Mouse (Mus musculus): ENCODE measurements around the gene Rnf216. TPM values are rescaled to one million over a fixed set of nuclear protein-coding genes. Genes with fewer than 3 reads are reported as not detected.
A peak's percentile ranks its signal among the peaks of the same experiment; 100 is the strongest.

The Rnf216 gene
- polyA plus RNA-seq, 1 experiment = not detected

DNA sequence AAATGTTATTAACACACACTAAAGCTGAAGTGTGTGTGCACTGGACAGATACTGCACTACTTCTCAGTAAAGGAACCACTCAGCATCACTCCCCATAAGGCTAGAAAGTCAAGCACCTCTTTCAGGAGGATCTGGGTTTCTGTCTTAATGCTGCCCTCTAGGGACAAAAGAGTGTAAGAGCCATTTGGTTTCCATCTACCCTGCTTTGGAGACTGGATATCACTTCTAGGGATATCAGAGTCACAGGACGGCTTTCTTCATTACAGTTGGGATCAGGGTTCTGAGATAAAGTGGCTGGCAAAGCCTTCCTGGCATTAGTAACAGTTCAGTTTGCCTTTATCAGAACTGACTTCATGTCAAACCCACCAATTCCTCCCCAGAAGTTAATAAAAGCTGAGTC lies 75.6 kb downstream of the Rnf216 start:
- TF ChIP-seq POLR2A (IDR thresholded peaks at IDR 0.05; ENCODE audit: insufficient read depth, low read depth, low read length) (no peak), CTCF (IDR thresholded peaks at IDR 0.05; ENCODE audit: insufficient read depth, low read depth, low read length) (no peak)
- Histone ChIP-seq H3K4me1 (ENCODE audit: control insufficient read depth, insufficient read depth, low read length) (peaks cover 14% of the 10 kb centered on the region), H3K27ac (ENCODE audit: insufficient read depth, low read depth, low read length) (no peak overlapping the region), H3K4me3 (ENCODE audit: insufficient read depth, low read depth, low read length) (no peak overlapping the region)
- 9% methylated on average over 1 of the region's 1 CpGs for WGBS

- H3K4me3 ChIP-seq (ENCODE audit: insufficient read depth, low read depth, low read length) = no peak overlapping the region
- peaks cover 18% of the 10 kb centered on the region for H3K4me1 ChIP-seq (ENCODE audit: control insufficient read depth, insufficient read depth, low read length)
- no peak overlapping the region for H3K27ac ChIP-seq (ENCODE audit: insufficient read depth, low read depth, low read length)
- WGBS = 93% methylated on average over 1 of the region's 1 CpGs
- TF ChIP-seq POLR2A (IDR thresholded peaks at IDR 0.05; ENCODE audit: insufficient read depth, low read depth, low read length) (no peak), CTCF (IDR thresholded peaks at IDR 0.05; ENCODE audit: insufficient read depth, low read depth, low read length) (no peak)
These were observed 76.7 kb downstream of the Rnf216 start for GRCm38 (mm10) chr5:143036052-143036451.

DNA sequence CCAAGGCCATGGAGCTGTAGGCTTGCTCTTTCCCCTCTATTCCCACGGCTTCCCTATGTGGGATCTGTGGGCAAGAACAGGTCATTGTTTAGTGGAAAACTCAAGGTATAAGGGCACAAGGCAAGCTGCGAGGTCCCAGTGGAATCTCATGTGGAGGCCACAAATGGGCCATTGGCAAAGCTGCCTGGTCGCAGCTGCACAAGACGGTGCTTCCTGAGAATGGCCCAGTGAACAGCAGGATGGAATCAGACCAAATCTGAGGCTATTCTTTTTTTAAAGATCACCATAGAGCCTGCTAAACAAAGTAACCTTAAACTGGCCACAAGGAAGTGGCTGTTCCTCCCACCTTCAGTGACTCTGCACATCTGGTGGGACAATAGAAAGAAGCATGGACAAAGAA lies 77.5 kb downstream of the Rnf216 start:
- Histone ChIP-seq H3K27ac (ENCODE audit: insufficient read depth, low read depth, low read length) (no peak overlapping the region), H3K4me1 (ENCODE audit: control insufficient read depth, insufficient read depth, low read length) (peaks cover 18% of the 10 kb centered on the region), H3K4me3 (ENCODE audit: insufficient read depth, low read depth, low read length) (no peak overlapping the region)
- TF ChIP-seq POLR2A (IDR thresholded peaks at IDR 0.05; ENCODE audit: insufficient read depth, low read depth, low read length) = no peak
- no peak for TF ChIP-seq CTCF (IDR thresholded peaks at IDR 0.05; ENCODE audit: insufficient read depth, low read depth, low read length)
- 69% methylated on average over 4 of the region's 4 CpGs for WGBS

DNA sequence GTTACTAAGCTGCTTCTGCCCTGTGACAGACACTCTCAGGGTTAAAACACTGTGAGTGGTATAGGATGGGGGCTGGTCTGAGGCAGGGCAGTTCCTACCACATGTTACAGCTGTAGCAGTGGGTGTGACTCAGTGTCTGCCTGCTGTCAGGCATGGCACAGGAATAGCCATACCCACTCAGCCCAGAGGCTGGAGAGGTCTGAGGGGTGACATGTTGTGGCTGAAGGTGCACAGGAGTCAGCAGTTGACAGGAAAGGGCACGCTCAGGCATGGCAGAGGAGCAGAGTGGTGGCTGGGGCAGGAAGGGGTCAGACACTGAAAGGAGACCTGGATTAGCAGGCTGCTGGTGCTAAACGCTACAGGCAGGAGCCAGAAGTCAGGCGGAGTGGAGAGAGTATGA lies 78.7 kb downstream of the Rnf216 start:
- no peak overlapping the region for H3K4me3 ChIP-seq (ENCODE audit: insufficient read depth, low read depth, low read length)
- H3K27ac ChIP-seq (ENCODE audit: insufficient read depth, low read depth, low read length) = peak overlapping the region; percentile 17
- WGBS = 76% methylated on average over 3 of the region's 3 CpGs
- peaks cover 18% of the 10 kb centered on the region for H3K4me1 ChIP-seq (ENCODE audit: control insufficient read depth, insufficient read depth, low read length)
- TF ChIP-seq POLR2A (IDR thresholded peaks at IDR 0.05; ENCODE audit: insufficient read depth, low read depth, low read length) (no peak), CTCF (IDR thresholded peaks at IDR 0.05; ENCODE audit: insufficient read depth, low read depth, low read length) (no peak)

DNA sequence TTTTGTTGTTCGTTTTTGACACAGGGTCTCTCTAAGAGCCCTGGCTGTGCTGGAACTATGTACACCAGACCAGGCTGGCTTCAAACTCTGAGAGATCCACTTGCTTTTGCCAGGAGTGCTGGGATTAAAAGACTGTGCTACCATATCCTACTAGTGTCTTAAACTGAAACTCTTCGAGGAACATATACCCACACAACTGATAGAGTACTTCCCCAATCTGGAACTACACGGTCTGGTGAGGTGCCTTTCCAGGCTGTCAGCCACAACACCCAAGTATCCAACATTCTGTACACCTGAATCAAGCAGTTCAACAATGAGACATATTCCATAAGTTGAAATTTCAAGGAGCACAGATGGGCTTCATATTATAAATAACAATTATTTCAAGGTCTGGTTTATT lies 79.5 kb downstream of the Rnf216 start:
- Histone ChIP-seq H3K4me1 (ENCODE audit: control insufficient read depth, insufficient read depth, low read length) (peaks cover 18% of the 10 kb centered on the region), H3K4me3 (ENCODE audit: insufficient read depth, low read depth, low read length) (no peak overlapping the region), H3K27ac (ENCODE audit: insufficient read depth, low read depth, low read length) (peak overlapping the region; percentile 94; the same call in 1 of the 2 replicates)
- WGBS = 71% methylated on average over 3 of the region's 3 CpGs
- TF ChIP-seq POLR2A (IDR thresholded peaks at IDR 0.05; ENCODE audit: insufficient read depth, low read depth, low read length) (no peak), CTCF (IDR thresholded peaks at IDR 0.05; ENCODE audit: insufficient read depth, low read depth, low read length) (no peak)

GRCm38 (mm10) chr5:143032639-143033146 lies 80.1 kb downstream of the Rnf216 start:
- no peak overlapping the region for H3K4me3 ChIP-seq (ENCODE audit: insufficient read depth, low read depth, low read length)
- TF ChIP-seq CTCF (IDR thresholded peaks at IDR 0.05; ENCODE audit: insufficient read depth, low read depth, low read length) (no peak), POLR2A (IDR thresholded peaks at IDR 0.05; ENCODE audit: insufficient read depth, low read depth, low read length) (no peak)
- H3K4me1 ChIP-seq (ENCODE audit: control insufficient read depth, insufficient read depth, low read length) = peaks cover 18% of the 10 kb centered on the region
- 37% methylated on average over 2 of the region's 2 CpGs for WGBS
- peak overlapping the region; percentile 94 for H3K27ac ChIP-seq (ENCODE audit: insufficient read depth, low read depth, low read length)

- Histone ChIP-seq H3K27ac (ENCODE audit: insufficient read depth, low read depth, low read length) (peak overlapping the region; percentile 94), H3K4me1 (ENCODE audit: control insufficient read depth, insufficient read depth, low read length) (peaks cover 18% of the 10 kb centered on the region), H3K4me3 (ENCODE audit: insufficient read depth, low read depth, low read length) (peak overlapping the region; percentile 7; the same call in 1 of the 2 replicates)
- TF ChIP-seq CTCF (IDR thresholded peaks at IDR 0.05; ENCODE audit: insufficient read depth, low read depth, low read length) (no peak), POLR2A (IDR thresholded peaks at IDR 0.05; ENCODE audit: insufficient read depth, low read depth, low read length) (no peak)
- 16% methylated on average over 7 of the region's 7 CpGs for WGBS
These were observed 81.1 kb downstream of the Rnf216 start for GRCm38 (mm10) chr5:143031681-143032080.

- H3K4me1 ChIP-seq (ENCODE audit: control insufficient read depth, insufficient read depth, low read length) = peaks cover 18% of the 10 kb centered on the region
- H3K4me3 ChIP-seq (ENCODE audit: insufficient read depth, low read depth, low read length) = no peak overlapping the region
- WGBS = 21% methylated on average over 4 of the region's 4 CpGs
- H3K27ac ChIP-seq (ENCODE audit: insufficient read depth, low read depth, low read length) = peak overlapping the region; percentile 94
- TF ChIP-seq POLR2A (IDR thresholded peaks at IDR 0.05; ENCODE audit: insufficient read depth, low read depth, low read length) (no peak), CTCF (IDR thresholded peaks at IDR 0.05; ENCODE audit: insufficient read depth, low read depth, low read length) (no peak)
These were observed 81.6 kb downstream of the Rnf216 start for GRCm38 (mm10) chr5:143031193-143031592.

DNA sequence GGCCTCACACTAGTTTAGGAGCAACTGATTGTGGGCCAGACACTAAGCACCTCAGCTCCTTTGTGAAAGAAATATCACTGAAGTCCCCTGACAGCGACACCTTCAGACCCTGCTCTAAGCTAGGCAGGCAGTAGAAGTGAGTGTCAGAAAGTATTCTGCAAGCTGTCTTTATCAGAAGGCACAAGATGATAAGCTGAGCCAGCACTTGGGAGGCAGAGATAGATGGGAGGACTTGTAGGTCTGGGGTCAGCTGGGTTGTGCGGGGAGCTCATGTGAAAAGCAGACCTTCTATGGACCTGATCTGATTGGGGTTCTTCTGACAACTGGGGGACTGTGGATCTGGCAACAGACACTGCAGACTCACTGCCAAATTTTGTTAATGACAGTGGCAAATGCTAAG lies 88.9 kb downstream of the Rnf216 start:
- WGBS = 74% methylated on average over 2 of the region's 2 CpGs
- Histone ChIP-seq H3K4me1 (ENCODE audit: control insufficient read depth, insufficient read depth, low read length) (no peaks in the 10 kb centered on the region), H3K4me3 (ENCODE audit: insufficient read depth, low read depth, low read length) (no peak overlapping the region), H3K27ac (ENCODE audit: insufficient read depth, low read depth, low read length) (no peak overlapping the region)
- TF ChIP-seq POLR2A (IDR thresholded peaks at IDR 0.05; ENCODE audit: insufficient read depth, low read depth, low read length) (no peak), CTCF (IDR thresholded peaks at IDR 0.05; ENCODE audit: insufficient read depth, low read depth, low read length) (no peak)

DNA sequence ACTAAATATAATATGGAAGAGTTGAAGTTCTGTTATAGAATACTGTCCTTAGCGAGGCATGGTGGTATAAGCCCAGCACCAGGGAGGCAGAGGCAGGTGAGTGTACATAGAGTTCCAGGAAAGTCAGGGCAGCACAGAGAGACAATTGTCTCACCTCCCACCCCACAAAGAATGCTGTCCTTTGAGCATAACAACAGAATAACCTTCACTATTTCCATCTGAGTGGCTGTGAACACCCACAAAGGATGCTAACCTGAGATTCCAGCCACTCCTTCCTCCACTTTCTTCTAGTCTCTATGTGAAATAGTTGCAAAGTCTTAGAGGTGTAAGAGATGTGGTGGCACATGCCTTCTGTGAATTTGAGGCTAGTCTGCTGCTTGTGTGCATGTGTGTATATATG lies 89.8 kb downstream of the Rnf216 start:
- Histone ChIP-seq H3K27ac (ENCODE audit: insufficient read depth, low read depth, low read length) (no peak overlapping the region), H3K4me3 (ENCODE audit: insufficient read depth, low read depth, low read length) (no peak overlapping the region), H3K4me1 (ENCODE audit: control insufficient read depth, insufficient read depth, low read length) (no peaks in the 10 kb centered on the region)
- WGBS = 100% methylated on average over 1 of the region's 1 CpGs
- TF ChIP-seq POLR2A (IDR thresholded peaks at IDR 0.05; ENCODE audit: insufficient read depth, low read depth, low read length) (no peak), CTCF (IDR thresholded peaks at IDR 0.05; ENCODE audit: insufficient read depth, low read depth, low read length) (no peak)

Data from olfactory bulb, adult 2 months (tissue).